In the genomic region with DNA sequence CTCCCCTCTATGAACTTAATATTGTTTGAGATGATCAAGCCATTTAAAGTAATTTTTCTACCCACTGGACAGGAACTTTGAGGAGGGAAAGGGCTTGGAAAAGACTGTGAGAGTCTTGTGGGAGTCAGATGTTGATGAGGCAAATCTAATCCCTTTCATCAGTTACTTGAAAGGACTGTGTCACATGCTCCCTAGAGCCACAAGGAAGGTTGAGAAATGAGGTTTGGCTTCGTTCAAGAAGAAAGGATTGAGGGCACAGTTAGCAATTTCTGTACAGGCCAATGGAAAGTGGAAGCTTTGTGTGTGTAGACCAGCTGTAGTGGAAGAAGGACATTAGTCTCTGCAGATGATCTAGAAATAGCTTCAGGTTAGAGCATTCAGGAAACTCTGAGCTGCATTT, we compare ENCODE assay signal across 17 mouse cellular contexts. TPM values are rescaled to one million over a fixed set of nuclear protein-coding genes. Genes with fewer than 3 reads are reported as not detected.
A peak's percentile ranks its signal among the peaks of the same experiment; 100 is the strongest.
DNase-seq lines count a peak whose midpoint lies in the region; ATAC-seq and TF ChIP-seq lines count a peak whose summit lies in the region.
"Had no signal": no experiment of that assay in that cellular context is flagged by ENCODE, and none has a peak within 500 bp of the region (broad histone marks: within the 10 kb centered on the region; RNA-seq: fewer than 3 reads in every experiment).

No protein-coding gene starts in this region.

- no peak for ATAC-seq in hindbrain, embryonic 13.5 days (ENCODE audit: low FRiP score)
- no peak for ATAC-seq in hindbrain, embryonic 12.5 days (ENCODE audit: low FRiP score)
- ATAC-seq in liver, embryonic 13.5 days (ENCODE audit: low read depth) = no peak
- ATAC-seq in liver, postnatal 0 days = no peak
- no peak for ATAC-seq in kidney, embryonic 15.5 days (replicated peaks; ENCODE audit: low FRiP score)

- no peak overlapping the region for H3K4me3 ChIP-seq in hindbrain, embryonic 13.5 days
- no peak overlapping the region for H3K4me3 ChIP-seq in hindbrain, embryonic 12.5 days
- H3K4me3 ChIP-seq in liver, embryonic 13.5 days (replicated peaks) = no peak overlapping the region
- H3K4me3 ChIP-seq in liver, postnatal 0 days (ENCODE audit: low read depth, low read length) = no peak overlapping the region
- no peak overlapping the region for H3K4me3 ChIP-seq in kidney, embryonic 15.5 days (replicated peaks)
- H3K4me3 ChIP-seq: forebrain, embryonic 15.5 days; heart, embryonic 13.5 days; myocyte; stomach, embryonic 15.5 days had no signal

- H3K27me3 ChIP-seq in hindbrain, embryonic 13.5 days = no peaks in the 10 kb centered on the region
- no peaks in the 10 kb centered on the region for H3K27me3 ChIP-seq in hindbrain, embryonic 12.5 days
- no peaks in the 10 kb centered on the region for H3K27me3 ChIP-seq in liver, embryonic 13.5 days
- no peaks in the 10 kb centered on the region for H3K27me3 ChIP-seq in liver, postnatal 0 days (ENCODE audit: insufficient read depth, low read length)
- H3K27me3 ChIP-seq in kidney, embryonic 15.5 days = no peaks in the 10 kb centered on the region
- H3K27me3 ChIP-seq: forebrain, embryonic 15.5 days; heart, embryonic 13.5 days; stomach, embryonic 15.5 days had no signal

- no peaks in the 10 kb centered on the region for H3K36me3 ChIP-seq in hindbrain, embryonic 13.5 days
- H3K36me3 ChIP-seq in hindbrain, embryonic 12.5 days = no peaks in the 10 kb centered on the region
- H3K36me3 ChIP-seq in liver, embryonic 13.5 days = no peaks in the 10 kb centered on the region
- no peaks in the 10 kb centered on the region for H3K36me3 ChIP-seq in liver, postnatal 0 days (replicated peaks; ENCODE audit: insufficient read depth, low read length)
- no peaks in the 10 kb centered on the region for H3K36me3 ChIP-seq in kidney, embryonic 15.5 days
- H3K36me3 ChIP-seq: forebrain, embryonic 15.5 days; heart, embryonic 13.5 days; stomach, embryonic 15.5 days had no signal

- H3K27ac ChIP-seq in hindbrain, embryonic 13.5 days = peak overlapping the region; percentile 67
- H3K27ac ChIP-seq in hindbrain, embryonic 12.5 days = no peak overlapping the region
- H3K27ac ChIP-seq in liver, embryonic 13.5 days = peak overlapping the region; percentile 43
- no peak overlapping the region for H3K27ac ChIP-seq in liver, postnatal 0 days (ENCODE audit: low read depth)
- no peak overlapping the region for H3K27ac ChIP-seq in kidney, embryonic 15.5 days
- H3K27ac ChIP-seq: heart, embryonic 13.5 days; stomach, embryonic 15.5 days had no signal

- DNase-seq in liver, embryonic 13.5 days = no peak
- DNase-seq in liver, postnatal 0 days = no peak
- DNase-seq in brain, adult 2 months (ENCODE audit: low read depth, low spot score) = peak; percentile 17
- DNase-seq in gonadal fat pad, adult 2 months (ENCODE audit: low read depth) = peak; percentile 77
- DNase-seq: cerebellum, adult 11 months; cerebellum, postnatal 14 days; kidney, adult 9 months; kidney, postnatal 4 days; left cerebral cortex, postnatal 4 days; lung, adult 18-20 months had no signal

- TF ChIP-seq EP300 in liver, postnatal 0 days (IDR thresholded peaks at IDR 0.05; ENCODE audit: low read depth) = no peak

- no peak for TF ChIP-seq CTCF in liver, postnatal 0 days (IDR thresholded peaks at IDR 0.05; ENCODE audit: low read depth)

- peaks cover 7% of the 10 kb centered on the region for H3K9me3 ChIP-seq in hindbrain, embryonic 13.5 days
- H3K9me3 ChIP-seq in hindbrain, embryonic 12.5 days (replicated peaks) = peaks cover 7% of the 10 kb centered on the region
- H3K9me3 ChIP-seq in liver, embryonic 13.5 days (replicated peaks) = 0 out of 2 replicates have a peak, but pooled peaks cover 13% of the 10 kb centered on the region
- H3K9me3 ChIP-seq in liver, postnatal 0 days (ENCODE audit: low read length) = peaks cover 7% of the 10 kb centered on the region
- 0 out of 2 replicates have a peak, but pooled peaks cover 4% of the 10 kb centered on the region for H3K9me3 ChIP-seq in kidney, embryonic 15.5 days (replicated peaks)
- H3K9me3 ChIP-seq: forebrain, embryonic 15.5 days; heart, embryonic 13.5 days; stomach, embryonic 15.5 days had no signal

- H3K4me2 ChIP-seq in hindbrain, embryonic 13.5 days = no peak overlapping the region
- no peak overlapping the region for H3K4me2 ChIP-seq in hindbrain, embryonic 12.5 days (replicated peaks)
- no peak overlapping the region for H3K4me2 ChIP-seq in liver, embryonic 13.5 days
- H3K4me2 ChIP-seq in liver, postnatal 0 days (ENCODE audit: low read depth, low read length) = no peak overlapping the region
- no peak overlapping the region for H3K4me2 ChIP-seq in kidney, embryonic 15.5 days
- H3K4me2 ChIP-seq: stomach, embryonic 15.5 days had no signal

- H3K4me1 ChIP-seq in hindbrain, embryonic 13.5 days (replicated peaks) = peaks cover 16% of the 10 kb centered on the region
- peaks cover 16% of the 10 kb centered on the region for H3K4me1 ChIP-seq in hindbrain, embryonic 12.5 days
- peaks cover 74% of the 10 kb centered on the region for H3K4me1 ChIP-seq in liver, embryonic 13.5 days (replicated peaks)
- peaks cover 21% of the 10 kb centered on the region for H3K4me1 ChIP-seq in liver, postnatal 0 days (ENCODE audit: insufficient read depth)
- H3K4me1 ChIP-seq in kidney, embryonic 15.5 days = peaks cover 15% of the 10 kb centered on the region
- H3K4me1 ChIP-seq: stomach, embryonic 15.5 days had no signal

- H3K9ac ChIP-seq in hindbrain, embryonic 13.5 days = no peak overlapping the region
- no peak overlapping the region for H3K9ac ChIP-seq in hindbrain, embryonic 12.5 days
- no peak overlapping the region for H3K9ac ChIP-seq in liver, embryonic 13.5 days
- no peak overlapping the region for H3K9ac ChIP-seq in liver, postnatal 0 days (replicated peaks)
- no peak overlapping the region for H3K9ac ChIP-seq in kidney, embryonic 15.5 days
- H3K9ac ChIP-seq: forebrain, embryonic 15.5 days; heart, embryonic 13.5 days; stomach, embryonic 15.5 days had no signal

- 21% methylated on average over 1 of the region's 1 CpGs for WGBS in hindbrain, embryonic 13.5 days
- 27% methylated on average over 1 of the region's 1 CpGs for WGBS in hindbrain, embryonic 12.5 days
- 41% methylated on average over 1 of the region's 1 CpGs for WGBS in liver, embryonic 13.5 days (ENCODE audit: insufficient replicate concordance)
- WGBS in liver, postnatal 0 days (ENCODE audit: insufficient replicate concordance) = 57% methylated on average over 1 of the region's 1 CpGs
- WGBS in kidney, embryonic 15.5 days = 47% methylated on average over 1 of the region's 1 CpGs

RNA-seq across cellular contexts. Expression of gene Kbtbd12, which starts 1.2 kb away (rescaled TPM):
- polyA plus RNA-seq in hindbrain, embryonic 13.5 days (2015; fragmentation: Nextera tagmentation; extraction: Ambion mirVana) = 0.14 and 0.26 TPM in 2 replicates
- not detected in 2 replicates for polyA plus RNA-seq in hindbrain, embryonic 12.5 days (2016; fragmentation: Nextera tagmentation; extraction: Ambion mirVana)
- polyA plus RNA-seq in liver, embryonic 13.5 days (2015; fragmentation: Nextera tagmentation; extraction: Ambion mirVana) = 1.1 and 1.6 TPM in 2 replicates
- 1.3 and 1.5 TPM in 2 replicates for polyA plus RNA-seq in liver, postnatal 0 days (2015; fragmentation: Nextera tagmentation; extraction: Ambion mirVana)
- 0.60 and 1.0 TPM in 2 replicates for polyA plus RNA-seq in gonadal fat pad, adult 2 months (2012; rRNA removed)
- 0.34 and 0.45 TPM in 2 replicates for polyA plus RNA-seq in kidney, embryonic 15.5 days (2015; fragmentation: Nextera tagmentation; extraction: Ambion mirVana)

Comparison
In these comparisons a context has a peak if more than half of its experiments do, and no peak if none do; other contexts are left out.
1. H3K27ac ChIP-seq: peak in hindbrain, embryonic 13.5 days (single experiment) and liver, embryonic 13.5 days (single experiment); none in hindbrain, embryonic 12.5 days (single experiment), liver, postnatal 0 days (single experiment) and kidney, embryonic 15.5 days (single experiment).
2. DNase-seq: peak in brain, adult 2 months (single experiment) and gonadal fat pad, adult 2 months (single experiment); none in liver, embryonic 13.5 days (single experiment) and liver, postnatal 0 days (single experiment).